Mouse (Mus musculus) urinary bladder, postnatal 14 days (tissue): ENCODE data around the gene Stn1.
A peak's percentile ranks its signal among the peaks of the same experiment; 100 is the strongest.

Source experiments
- DNase-seq: peaks from one replicate; pipeline ENCODE4 v3.0.0; 2021; ENCODE audit warnings: low spot score

The Stn1 gene

GRCm38 (mm10) chr19:47468750-47469149, 68.6 kb downstream of the Stn1 start:
- no peak for DNase-seq

GRCm38 (mm10) chr19:47466775-47467174, 70.5 kb downstream of the Stn1 start:
- no peak for DNase-seq

- DNase-seq, result no peak
These were observed 71.8 kb downstream of the Stn1 start for GRCm38 (mm10) chr19:47465467-47465866.

GRCm38 (mm10) chr19:47464304-47465241, 72.7 kb downstream of the Stn1 start, which contains the start of gene Sh3pxd2a:
Gene Sh3pxd2a, minus strand, starts transcription at chr19:47464401.
- DNase-seq, result peak; percentile 46

GRCm38 (mm10) chr19:47463636-47464303, 73.5 kb downstream of the Stn1 start:
- DNase-seq, result peak; percentile 87

GRCm38 (mm10) chr19:47463206-47463605, 74.1 kb downstream of the Stn1 start:
- no peak for DNase-seq

- DNase-seq, result no peak
These were observed 74.6 kb downstream of the Stn1 start for GRCm38 (mm10) chr19:47462725-47463124.

- no peak for DNase-seq
These were observed 75.5 kb downstream of the Stn1 start for GRCm38 (mm10) chr19:47461838-47462237.

GRCm38 (mm10) chr19:47461386-47461785, 75.9 kb downstream of the Stn1 start:
- no peak for DNase-seq

- DNase-seq, result no peak
These were observed 77.0 kb downstream of the Stn1 start for GRCm38 (mm10) chr19:47460120-47460960.

- DNase-seq, result no peak
These were observed 78.1 kb downstream of the Stn1 start for GRCm38 (mm10) chr19:47459214-47459613.

GRCm38 (mm10) chr19:47458504-47459161, 78.7 kb downstream of the Stn1 start:
- no peak for DNase-seq

GRCm38 (mm10) chr19:47457711-47458503, 79.4 kb downstream of the Stn1 start:
- no peak for DNase-seq

GRCm38 (mm10) chr19:47456021-47456420, 81.3 kb downstream of the Stn1 start:
- DNase-seq, result no peak

GRCm38 (mm10) chr19:47455001-47455755, 82.1 kb downstream of the Stn1 start:
- no peak for DNase-seq

- no peak for DNase-seq
These were observed 82.9 kb downstream of the Stn1 start for GRCm38 (mm10) chr19:47454167-47455000.

GRCm38 (mm10) chr19:47453352-47453751, 84.0 kb downstream of the Stn1 start:
- no peak for DNase-seq

GRCm38 (mm10) chr19:47452682-47453081, 84.6 kb downstream of the Stn1 start:
- DNase-seq, result no peak

GRCm38 (mm10) chr19:47452211-47452610, 85.1 kb downstream of the Stn1 start:
- no peak for DNase-seq
